Mouse (Mus musculus) brown adipose tissue, adult 24 weeks (tissue): Measurements from ENCODE around the gene Scap. TPM values are rescaled to one million over a fixed set of nuclear protein-coding genes. Genes with fewer than 3 reads are reported as not detected.

ENCODE experiments used
- H3K27ac ChIP-seq: fragments of 200-500 bp; replicated peaks from 2 replicates; pipeline ENCODE4 v1.5.1; 2012; ENCODE audit warnings: low read depth, mild to moderate bottlenecking, low read length
- H3K4me1 ChIP-seq: fragments of 200-500 bp; 2 replicates; pipeline ENCODE4 v1.6.1; 2012; ENCODE audit warnings: low read length, mixed read lengths; ENCODE audit not compliant: control insufficient read depth, insufficient read depth, insufficient read length
- H3K4me3 ChIP-seq: fragments of 200-500 bp; 2 replicates; pipeline ENCODE4 v1.5.1; 2012; ENCODE audit warnings: low read depth, mild to moderate bottlenecking, low read length, moderate library complexity; ENCODE audit not compliant: insufficient read depth
- polyA plus RNA-seq: library from polyadenylated mRNA; stranded (reverse); fragments of >200 nt; gene quantifications from 2 replicates; pipeline ENCODE4 v1.2.4, GENCODE M21; 2012; ENCODE audit not compliant: missing spikeins, insufficient read depth, insufficient read length

Gene Scap
- 14.6 and 18.7 TPM in 2 replicates for polyA plus RNA-seq

- H3K4me1 ChIP-seq = no peaks in the 10 kb centered on the region; the same call in 1 of the 2 replicates
- peak within 1 kb of the TSS; percentile 72 for H3K4me3 ChIP-seq
- H3K27ac ChIP-seq = no peak within 1 kb of the TSS
Observed at GRCm38 (mm10) chr9:110333135-110333895, at the start of gene Scap. Gene Scap (plus strand): TSS chr9:110333288.

- Histone ChIP-seq H3K27ac (no peak overlapping the region), H3K4me3 (no peak overlapping the region), H3K4me1 (peaks cover 2% of the 10 kb centered on the region; the same call in 1 of the 2 replicates)
Observed at GRCm38 (mm10) chr9:110284075-110284697, 48.9 kb upstream of the Scap start.

- H3K27ac ChIP-seq = no peak overlapping the region
- no peaks in the 10 kb centered on the region for H3K4me1 ChIP-seq
- no peak overlapping the region for H3K4me3 ChIP-seq
Observed at GRCm38 (mm10) chr9:110287321-110287924, 45.7 kb upstream of the Scap start.

- no peaks in the 10 kb centered on the region for H3K4me1 ChIP-seq
- H3K27ac ChIP-seq = no peak overlapping the region
- no peak overlapping the region for H3K4me3 ChIP-seq
Observed at GRCm38 (mm10) chr9:110293254-110293718, 39.8 kb upstream of the Scap start.

- Histone ChIP-seq H3K4me3 (no peak overlapping the region), H3K4me1 (no peaks in the 10 kb centered on the region), H3K27ac (no peak overlapping the region)
Observed at GRCm38 (mm10) chr9:110293873-110294415, 39.1 kb upstream of the Scap start.

- Histone ChIP-seq H3K4me3 (no peak overlapping the region), H3K4me1 (no peaks in the 10 kb centered on the region), H3K27ac (no peak overlapping the region)
Observed at GRCm38 (mm10) chr9:110294786-110295185, 38.3 kb upstream of the Scap start.

GRCm38 (mm10) chr9:110296867-110297627 lies 36.0 kb upstream of the Scap start:
- Histone ChIP-seq H3K4me1 (no peaks in the 10 kb centered on the region), H3K4me3 (no peak overlapping the region), H3K27ac (no peak overlapping the region)

- H3K4me1 ChIP-seq = peaks cover 2% of the 10 kb centered on the region; the same call in 1 of the 2 replicates
- H3K4me3 ChIP-seq = peak overlapping the region; percentile 90
- H3K27ac ChIP-seq = peak overlapping the region; percentile 36
Observed at GRCm38 (mm10) chr9:110304516-110304915, 28.6 kb upstream of the Scap start.

- peaks cover 2% of the 10 kb centered on the region; the same call in 1 of the 2 replicates for H3K4me1 ChIP-seq
- H3K4me3 ChIP-seq = peak within 1 kb of the TSS; percentile 90
Observed at GRCm38 (mm10) chr9:110304969-110305651, 28.0 kb upstream of the Scap start, which contains the start of gene Elp6. Gene Elp6 (plus strand): TSS chr9:110305173.

GRCm38 (mm10) chr9:110306371-110306770 lies 26.7 kb upstream of the Scap start:
- H3K27ac ChIP-seq = no peak overlapping the region; the same call in 1 of the 2 replicates
- peaks cover 2% of the 10 kb centered on the region; the same call in 1 of the 2 replicates for H3K4me1 ChIP-seq
- 0 out of 2 replicates have a peak overlapping the region, but pooled peaks have one; percentile 9 for H3K4me3 ChIP-seq

More at GRCm38 (mm10) chr9:110304969-110305651, 28.0 kb upstream of the Scap start, which contains the start of gene Elp6:
- peak within 1 kb of the TSS; percentile 89 for H3K27ac ChIP-seq

- H3K27ac ChIP-seq = no peak overlapping the region
- no peak overlapping the region for H3K4me3 ChIP-seq
- no peaks in the 10 kb centered on the region for H3K4me1 ChIP-seq
Observed at GRCm38 (mm10) chr9:110314706-110315105, 18.4 kb upstream of the Scap start.

GRCm38 (mm10) chr9:110315410-110315809 lies 17.7 kb upstream of the Scap start:
- no peak overlapping the region for H3K4me3 ChIP-seq
- no peaks in the 10 kb centered on the region for H3K4me1 ChIP-seq
- H3K27ac ChIP-seq = no peak overlapping the region

- no peak overlapping the region for H3K27ac ChIP-seq
- H3K4me3 ChIP-seq = no peak overlapping the region
- no peaks in the 10 kb centered on the region for H3K4me1 ChIP-seq
Observed at GRCm38 (mm10) chr9:110315904-110316303, 17.2 kb upstream of the Scap start.

GRCm38 (mm10) chr9:110316503-110316902 lies 16.6 kb upstream of the Scap start:
- Histone ChIP-seq H3K27ac (peak overlapping the region; percentile 0; the same call in 1 of the 2 replicates), H3K4me3 (no peak overlapping the region), H3K4me1 (no peaks in the 10 kb centered on the region)
